Mouse (Mus musculus): ENCODE data around the gene Fezf2.

Gene Fezf2

DNA sequence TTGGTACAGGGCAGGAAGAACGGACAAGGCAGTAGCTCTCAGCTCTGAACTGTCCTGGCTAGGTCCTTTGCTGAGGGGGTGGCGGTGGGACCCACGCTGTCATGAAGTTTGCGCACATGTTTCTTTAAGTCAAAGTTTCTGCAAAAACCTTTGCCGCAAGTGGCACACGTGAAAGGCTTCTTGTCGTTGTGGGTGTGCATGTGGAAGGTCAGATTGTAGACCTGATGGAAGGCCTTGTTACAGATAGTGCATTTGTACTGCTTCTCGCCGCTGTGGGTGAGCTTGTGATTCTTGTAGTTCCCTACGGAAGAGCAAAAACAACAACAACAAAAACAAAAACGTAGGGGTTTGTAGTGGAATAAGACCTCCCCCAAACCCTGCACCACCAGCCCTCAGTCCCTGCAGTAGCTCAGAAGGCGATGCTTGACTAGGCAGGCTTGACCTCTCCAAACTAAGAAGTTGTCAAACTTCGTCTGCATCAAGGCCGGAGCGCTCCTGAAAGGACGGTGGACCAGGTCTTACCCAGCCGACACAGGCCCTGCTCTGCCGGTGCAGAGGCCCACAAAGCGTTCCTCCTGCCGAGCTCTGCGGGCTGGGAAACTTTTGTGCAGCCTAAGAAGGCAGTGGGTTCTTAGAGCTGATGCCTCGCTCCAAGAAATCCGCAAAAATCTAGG is 5.4 kb downstream of the Fezf2 start:
- peak; percentile 49 for DNase-seq (ENCODE audit: extremely low spot score)

DNA sequence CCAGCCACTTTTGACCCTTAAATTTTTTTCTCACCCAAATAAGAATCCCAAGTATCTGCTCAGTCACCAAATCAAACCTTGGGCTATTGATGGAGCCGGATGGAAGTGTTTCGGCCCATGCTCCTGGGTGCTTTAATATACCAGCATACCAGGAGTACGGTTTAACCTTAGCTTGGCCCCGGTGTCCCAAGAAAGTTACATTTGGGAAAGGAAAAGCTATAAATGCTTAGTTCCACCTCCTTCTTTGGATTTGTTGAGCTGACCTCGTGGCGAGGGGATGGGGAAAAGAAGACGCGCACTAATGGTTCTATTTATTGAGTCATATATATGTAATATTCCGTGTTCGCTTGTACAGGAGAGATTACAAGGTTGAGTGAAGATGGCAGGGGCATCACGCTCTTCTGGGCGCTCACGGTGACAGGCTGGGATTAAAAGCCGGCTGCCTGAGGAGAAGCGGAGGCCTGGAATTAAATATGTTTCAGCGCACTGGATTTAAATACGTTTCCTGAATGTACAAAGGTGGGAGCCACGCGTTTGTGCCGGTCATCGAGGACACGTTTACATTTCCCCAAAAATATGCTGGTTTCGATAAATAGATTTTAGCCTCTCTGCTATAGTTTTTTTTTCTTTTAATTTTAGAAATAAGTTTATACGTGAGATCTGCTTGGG is 6.1 kb downstream of the Fezf2 start:
- no peak for DNase-seq (ENCODE audit: extremely low spot score)

DNA sequence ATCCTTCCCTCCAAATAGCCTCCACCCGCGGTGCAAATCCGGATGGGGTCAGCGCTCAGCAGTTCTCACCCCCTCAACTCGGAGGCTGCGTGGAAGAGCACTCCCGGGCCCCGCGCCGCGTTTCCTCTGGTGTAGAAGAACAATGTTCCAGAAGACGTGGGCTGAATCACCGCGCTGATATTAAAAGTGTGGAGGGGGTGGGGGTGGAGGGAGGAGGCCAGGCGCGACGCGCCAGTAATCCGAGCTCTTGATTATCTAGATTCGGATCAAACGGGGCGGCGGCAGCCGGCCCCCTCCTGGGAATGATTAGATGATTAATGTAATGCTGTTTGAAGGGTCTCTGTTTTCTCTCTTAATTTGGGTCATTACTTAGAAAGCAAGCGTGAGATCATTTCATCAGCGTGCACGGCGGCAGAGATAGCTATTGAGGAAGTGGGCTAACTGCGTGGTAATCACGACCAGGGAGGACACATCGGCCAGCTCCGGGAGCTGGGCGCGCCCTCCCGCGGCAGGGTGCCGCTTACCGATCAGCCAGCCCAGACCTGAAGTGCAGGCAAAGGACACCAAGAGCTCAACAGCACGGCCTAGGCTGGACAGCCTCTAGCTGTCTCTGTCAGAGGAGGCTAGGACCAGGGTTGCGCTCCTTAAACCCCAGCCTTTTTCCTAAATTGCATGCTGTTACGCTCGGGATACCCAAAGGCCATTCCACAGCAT is 6.8 kb downstream of the Fezf2 start:
- peak; percentile 68 for DNase-seq (ENCODE audit: extremely low spot score)

DNA sequence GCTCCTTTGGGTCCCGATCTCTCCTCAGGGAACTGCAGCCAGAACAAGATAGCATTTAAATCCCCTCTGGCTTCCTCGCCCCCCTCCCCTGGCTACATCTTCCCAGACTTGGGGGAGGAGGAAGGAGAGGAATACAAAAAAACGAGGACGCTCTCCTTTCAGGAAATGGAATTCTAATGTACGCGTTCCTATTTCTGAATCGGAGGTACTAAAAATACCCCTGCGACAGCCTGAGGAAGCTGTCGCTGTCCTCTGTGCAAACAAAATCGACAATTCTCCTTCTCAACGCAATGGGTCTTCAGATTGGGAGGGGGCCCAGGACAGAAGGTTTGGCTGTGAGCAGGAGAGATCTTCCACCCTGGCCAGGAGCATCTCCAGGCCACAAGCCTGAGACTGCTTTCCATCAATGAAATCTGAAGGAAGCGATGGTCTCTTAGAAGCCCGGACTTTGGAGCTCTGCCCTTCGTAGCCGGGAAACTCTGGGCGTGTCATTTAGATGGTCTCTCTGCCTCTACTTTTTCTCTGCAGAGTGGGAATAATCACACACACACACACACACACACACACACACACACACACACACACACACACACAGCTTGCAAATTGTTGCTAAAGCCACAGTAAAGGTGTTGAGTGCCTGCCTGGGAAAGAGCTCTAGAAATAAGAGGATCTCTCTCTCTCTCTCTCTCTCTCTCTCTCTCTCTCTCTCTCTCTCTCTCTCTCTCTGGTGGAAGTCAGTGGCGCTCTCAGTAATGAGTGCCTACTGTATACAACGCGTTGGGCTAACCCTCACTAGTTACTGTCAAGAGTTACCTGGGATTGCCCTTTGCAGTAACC is 7.5 kb downstream of the Fezf2 start:
- no peak for DNase-seq (ENCODE audit: extremely low spot score)

DNA sequence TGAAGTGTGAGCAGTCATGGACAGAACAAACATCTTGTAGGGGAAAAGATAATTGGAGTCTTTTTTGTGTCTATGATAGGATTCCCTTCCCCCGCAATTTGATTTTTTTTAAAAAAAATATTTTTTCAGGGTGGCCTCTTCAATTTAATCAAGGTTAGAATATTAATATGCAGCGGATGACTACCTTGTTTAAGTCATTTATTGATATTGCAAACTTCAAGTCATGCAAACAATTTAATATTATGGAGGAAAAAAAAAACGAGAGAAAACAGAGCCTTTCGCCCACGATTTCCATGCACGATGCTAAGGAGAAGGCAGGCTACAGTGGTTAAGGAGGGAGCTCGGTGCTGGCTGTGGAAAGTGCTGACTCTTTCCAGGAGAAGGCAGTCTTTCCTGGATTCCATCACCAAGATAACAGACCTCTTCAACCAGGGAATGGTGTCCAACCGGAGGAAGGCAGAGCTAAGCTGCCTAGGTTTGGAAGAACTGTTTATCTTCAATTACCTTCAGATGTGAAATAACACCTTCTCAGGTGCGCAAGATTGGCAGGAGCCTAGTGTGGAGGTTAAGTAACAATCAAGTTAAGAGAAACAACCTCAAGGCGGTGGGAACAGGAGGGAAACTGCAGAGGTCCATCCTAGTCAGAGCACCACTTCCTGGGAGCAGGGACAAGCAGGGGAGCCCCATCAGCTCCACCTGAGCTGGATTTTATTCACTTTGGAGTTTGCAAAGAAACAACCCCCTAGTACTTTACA is 9.0 kb downstream of the Fezf2 start:
- no peak for DNase-seq (ENCODE audit: extremely low spot score)

DNA sequence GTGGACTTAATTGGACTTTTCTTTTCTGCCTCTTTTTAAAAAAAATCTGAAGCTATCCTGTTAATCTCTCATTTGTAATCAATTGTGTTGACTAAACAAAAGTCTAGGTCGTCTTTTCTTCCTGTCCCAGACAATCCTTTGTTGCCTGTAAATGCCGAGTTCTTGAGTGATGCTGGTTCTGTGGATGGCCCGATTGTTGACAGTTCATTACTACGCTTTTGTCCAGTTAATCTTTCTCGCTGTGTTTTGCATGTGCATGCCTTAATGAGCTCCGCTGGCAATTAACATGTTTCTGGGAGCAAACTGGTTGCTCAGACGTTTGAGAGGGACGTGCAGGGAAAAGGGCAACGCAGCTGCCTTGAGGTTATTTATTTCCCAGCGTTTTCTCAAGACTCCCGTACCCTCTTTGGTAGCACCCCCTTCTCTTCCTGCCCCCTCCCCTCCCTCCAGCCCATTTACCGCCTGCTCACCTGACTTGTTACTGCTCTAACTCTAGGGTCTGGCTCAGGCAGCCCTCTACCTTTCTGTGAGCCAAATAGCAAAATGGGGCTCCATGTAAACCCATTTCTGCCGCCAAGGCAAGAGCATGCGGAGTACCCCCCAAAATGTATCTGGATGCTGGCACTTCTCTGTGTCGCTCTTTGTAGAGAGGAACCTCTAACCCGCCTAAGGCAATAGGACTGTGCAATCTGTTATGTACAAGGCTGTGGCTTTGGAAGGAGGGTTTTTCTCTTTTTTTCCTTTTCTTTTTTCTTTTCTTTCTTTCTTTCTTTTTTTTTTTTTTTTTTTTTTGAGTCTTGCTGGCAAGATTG is 9.8 kb downstream of the Fezf2 start:
- DNase-seq (ENCODE audit: extremely low spot score), result peak; percentile 39

DNA sequence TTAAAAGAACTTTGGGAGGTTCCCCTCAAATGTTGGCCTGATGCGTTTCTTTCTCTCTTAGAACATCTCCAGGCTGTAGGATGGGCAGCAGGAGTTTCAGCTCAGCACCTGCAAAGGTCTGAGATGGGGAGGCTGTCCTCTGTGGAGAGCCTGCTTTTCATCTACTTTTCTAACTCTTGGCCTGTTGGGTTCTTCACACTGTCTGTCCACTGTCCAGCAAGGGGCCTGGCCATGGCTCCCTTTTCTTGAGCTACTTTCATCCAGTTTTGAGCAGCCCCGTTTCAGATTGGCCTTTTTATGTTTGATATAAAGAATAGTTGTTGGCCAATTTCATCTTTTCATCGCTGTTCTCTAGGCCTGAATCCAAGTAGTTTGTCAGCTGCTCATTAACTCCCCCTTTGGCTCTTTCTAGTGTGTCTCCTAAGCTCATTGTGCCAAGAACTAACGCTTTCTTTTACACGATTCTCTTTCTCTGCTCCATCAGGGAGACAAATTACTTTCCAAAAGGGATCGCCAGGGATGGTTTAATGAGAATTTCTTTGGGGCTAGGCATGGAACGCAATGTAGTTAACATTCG is 10.5 kb downstream of the Fezf2 start:
- no peak for DNase-seq (ENCODE audit: extremely low spot score)

DNA sequence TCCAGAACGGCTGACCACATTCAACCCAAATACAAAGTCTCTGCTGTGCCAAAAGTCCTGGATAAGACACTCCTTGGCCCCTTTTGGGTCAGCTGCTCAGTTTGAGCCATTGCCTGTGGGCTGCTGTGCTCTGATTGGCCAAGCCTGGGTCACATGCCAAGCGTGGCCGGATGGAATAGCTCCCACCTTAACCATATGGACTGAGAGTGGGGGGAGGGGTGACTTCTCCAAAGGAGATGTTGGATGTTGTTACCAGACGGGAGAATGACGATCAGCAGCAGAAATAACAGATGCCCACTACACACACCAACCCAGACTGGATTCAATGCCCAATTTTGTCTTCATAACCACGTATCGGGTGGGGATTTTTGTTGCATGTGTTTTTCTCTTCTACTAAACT is 13.1 kb downstream of the Fezf2 start:
- no peak for DNase-seq (ENCODE audit: extremely low spot score)

DNA sequence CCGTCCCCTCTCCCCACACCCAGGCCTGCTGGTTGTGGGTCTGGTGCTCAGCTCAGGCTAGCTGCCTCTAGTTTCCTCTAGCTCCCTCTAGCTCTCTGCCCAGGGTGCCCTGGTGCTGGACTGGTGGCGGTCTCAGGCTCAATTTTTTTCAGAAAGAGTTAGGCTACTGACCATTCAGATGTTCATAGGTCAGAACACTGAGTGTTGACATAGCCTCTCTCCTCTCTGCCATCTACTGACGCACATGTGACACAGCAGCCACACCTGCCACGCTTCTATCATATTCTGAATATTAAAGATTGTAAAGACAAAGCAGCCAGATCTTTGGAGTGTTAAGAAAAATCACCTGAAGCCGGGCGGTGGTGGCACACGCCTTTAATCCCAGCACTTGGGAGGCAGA is 14.4 kb downstream of the Fezf2 start:
- DNase-seq (ENCODE audit: extremely low spot score), result no peak

DNA sequence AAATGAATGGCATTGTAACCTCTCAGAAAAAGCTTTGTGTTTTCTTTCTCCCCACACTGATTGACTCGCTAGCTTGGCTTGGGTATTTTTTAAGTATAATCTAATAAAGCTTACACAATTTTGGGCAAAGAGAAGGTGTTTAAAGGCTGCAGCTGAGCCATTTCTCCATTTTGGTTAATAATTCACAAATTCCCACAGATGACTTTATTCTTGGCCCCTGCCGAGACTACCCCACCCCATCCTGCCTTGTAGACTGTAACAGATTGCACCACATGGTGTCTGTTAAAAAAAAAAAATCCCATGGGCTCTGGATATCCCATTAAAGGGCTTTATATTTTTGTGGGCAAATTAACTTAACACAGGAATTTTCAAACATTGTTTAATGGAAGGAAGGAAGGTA is 44.9 kb downstream of the Fezf2 start:
- DNase-seq (ENCODE audit: extremely low spot score), result no peak

DNA sequence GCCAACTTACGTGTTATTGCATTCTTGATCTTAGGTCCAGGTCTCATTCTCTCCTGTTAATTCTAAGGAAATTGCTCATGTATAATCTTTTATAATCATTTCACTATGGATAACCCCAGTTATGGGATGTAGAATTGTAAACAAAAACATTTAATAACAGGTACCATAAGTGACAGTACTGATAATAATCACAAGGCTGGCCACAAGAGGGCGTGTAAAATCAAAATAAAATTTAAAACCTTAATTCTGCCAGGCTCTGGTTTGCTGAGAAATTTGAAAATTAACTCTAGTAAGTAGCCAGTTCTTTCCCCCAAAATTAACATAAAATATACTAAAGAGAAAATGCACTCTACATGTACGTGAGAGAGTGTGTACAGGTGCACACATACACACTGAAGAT is 47.3 kb downstream of the Fezf2 start:
- no peak for DNase-seq (ENCODE audit: extremely low spot score)

DNA sequence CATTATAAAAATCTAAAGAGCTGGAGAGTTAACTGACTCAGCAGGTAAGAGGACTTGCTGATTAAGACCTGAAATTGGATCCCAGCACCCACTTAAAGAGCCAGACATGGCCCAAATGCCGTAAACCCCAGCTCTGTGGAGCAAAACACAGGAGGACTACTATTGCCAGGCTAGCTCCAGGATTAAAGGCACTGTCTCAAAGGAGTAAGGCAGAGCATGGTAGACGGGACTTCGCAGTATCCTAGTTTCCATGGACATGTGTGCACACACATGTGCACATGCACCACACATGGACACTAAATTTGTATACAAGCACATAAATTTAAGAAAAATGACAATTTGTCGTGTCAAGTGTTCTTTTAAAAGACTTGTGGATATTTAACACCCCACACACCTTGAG is 47.7 kb downstream of the Fezf2 start:
- DNase-seq (ENCODE audit: extremely low spot score), result no peak

DNA sequence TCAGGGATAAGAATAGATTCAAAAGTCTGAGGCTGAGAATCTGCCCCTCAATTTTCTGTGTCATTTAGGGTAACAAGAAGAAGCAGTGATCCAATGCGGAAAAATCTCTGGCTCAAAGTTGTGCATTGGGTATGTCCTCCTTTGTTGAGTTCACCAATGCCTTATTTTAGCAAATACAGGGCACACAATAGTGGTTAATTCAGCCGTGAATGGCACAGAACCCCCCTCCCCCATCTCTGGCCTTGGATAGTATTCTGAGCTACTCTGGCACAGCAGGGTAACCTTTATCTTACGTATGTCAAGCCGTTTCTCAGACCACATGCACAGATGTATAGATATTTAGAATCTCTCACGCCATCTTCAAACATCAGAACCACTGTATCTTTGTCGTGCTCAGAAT is 48.3 kb downstream of the Fezf2 start:
- DNase-seq (ENCODE audit: extremely low spot score), result no peak

DNA sequence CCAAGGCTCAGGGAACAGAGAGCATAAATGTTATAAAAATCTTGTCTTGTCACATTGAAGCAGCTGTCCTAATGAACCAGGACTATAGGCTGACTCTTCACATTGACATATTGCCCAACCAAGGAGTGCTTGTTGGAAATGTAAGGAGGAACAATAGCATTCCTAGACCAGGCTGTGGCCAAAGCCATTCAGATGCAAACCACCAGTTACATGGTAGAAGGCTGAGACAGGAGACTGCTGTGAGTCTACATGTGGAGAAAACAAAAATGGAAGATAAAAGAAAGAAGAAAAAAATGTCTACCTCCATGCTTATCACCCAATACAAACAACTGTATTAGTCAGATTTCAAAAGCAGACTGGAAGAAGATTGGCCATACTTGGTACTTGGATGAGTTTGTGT is 48.8 kb downstream of the Fezf2 start:
- DNase-seq (ENCODE audit: extremely low spot score), result no peak

DNA sequence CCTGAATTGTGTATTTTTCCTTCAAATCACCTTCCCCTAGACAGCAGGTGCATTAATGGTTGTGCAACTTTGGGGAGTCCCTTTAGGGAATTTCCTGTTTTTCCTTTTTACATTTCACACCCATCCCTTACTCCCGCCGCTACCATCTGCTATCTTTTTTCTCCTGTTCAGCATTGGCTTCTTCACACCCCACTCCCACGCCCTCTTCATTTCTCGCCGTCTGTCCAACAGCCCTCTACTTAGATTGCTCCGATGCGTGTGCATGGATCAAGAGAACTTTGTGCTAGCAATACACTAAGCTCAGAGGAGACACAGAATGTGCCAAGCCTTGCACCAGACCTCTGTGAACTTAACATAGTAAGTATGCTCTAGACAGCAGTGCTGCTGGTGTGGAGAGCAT is 51.6 kb downstream of the Fezf2 start:
- DNase-seq (ENCODE audit: extremely low spot score), result no peak
